Mouse (Mus musculus): Measurements from ENCODE around the gene Gm12169.

GRCm38 (mm10) chr11:46530149-46530548 is 6.1 kb downstream of the Gm12169 start:
- TF ChIP-seq CTCF (IDR thresholded peaks at IDR 0.05; ENCODE audit: low read depth) (no peak), EP300 (IDR thresholded peaks at IDR 0.05; ENCODE audit: low read depth) (no peak)
